Mouse (Mus musculus) urinary bladder, postnatal 14 days (tissue): ENCODE measurements around the gene Wdr75.
A peak's percentile ranks its signal among the peaks of the same experiment; 100 is the strongest.

Experiments used
- DNase-seq: peaks from one replicate; pipeline ENCODE4 v3.0.0; 2021; ENCODE audit warnings: low spot score

The Wdr75 gene

GRCm38 (mm10) chr1:45794969-45795908 is at the start of gene Wdr75:
Wdr75 (plus strand) TSS chr1:45795166.
- peak; percentile 95 for DNase-seq

GRCm38 (mm10) chr1:45755902-45756301 is 39.1 kb upstream of the Wdr75 start:
- DNase-seq = no peak

GRCm38 (mm10) chr1:45756707-45757106 is 38.3 kb upstream of the Wdr75 start:
- no peak for DNase-seq

GRCm38 (mm10) chr1:45758011-45758410 is 37.0 kb upstream of the Wdr75 start:
- DNase-seq = no peak

GRCm38 (mm10) chr1:45760667-45761467 is 34.1 kb upstream of the Wdr75 start:
- no peak for DNase-seq

GRCm38 (mm10) chr1:45761468-45761795 is 33.5 kb upstream of the Wdr75 start:
- no peak for DNase-seq

- DNase-seq = peak; percentile 61
Measured at GRCm38 (mm10) chr1:45765678-45766077, 29.3 kb upstream of the Wdr75 start.

GRCm38 (mm10) chr1:45766123-45766522 is 28.8 kb upstream of the Wdr75 start:
- DNase-seq = peak; percentile 84

GRCm38 (mm10) chr1:45767533-45767932 is 27.4 kb upstream of the Wdr75 start:
- peak; percentile 20 for DNase-seq

- DNase-seq = no peak
Measured at GRCm38 (mm10) chr1:45769321-45769720, 25.6 kb upstream of the Wdr75 start.

- DNase-seq = no peak
Measured at GRCm38 (mm10) chr1:45770051-45770450, 24.9 kb upstream of the Wdr75 start.

- DNase-seq = no peak
Measured at GRCm38 (mm10) chr1:45780606-45781288, 14.2 kb upstream of the Wdr75 start.

GRCm38 (mm10) chr1:45816889-45817288 is 21.9 kb downstream of the Wdr75 start:
- DNase-seq = peak; percentile 20

GRCm38 (mm10) chr1:45818564-45818963 is 23.6 kb downstream of the Wdr75 start:
- DNase-seq = no peak

- DNase-seq = no peak
Measured at GRCm38 (mm10) chr1:45824441-45824840, 29.5 kb downstream of the Wdr75 start.

GRCm38 (mm10) chr1:45825140-45825539 is 30.2 kb downstream of the Wdr75 start:
- peak; percentile 71 for DNase-seq

GRCm38 (mm10) chr1:45825630-45826029 is 30.7 kb downstream of the Wdr75 start:
- no peak for DNase-seq

- no peak for DNase-seq
Measured at GRCm38 (mm10) chr1:45826148-45826547, 31.2 kb downstream of the Wdr75 start.

GRCm38 (mm10) chr1:45826796-45827195 is 31.8 kb downstream of the Wdr75 start:
- DNase-seq = no peak

- no peak for DNase-seq
Measured at GRCm38 (mm10) chr1:45830453-45831206, 35.7 kb downstream of the Wdr75 start.

GRCm38 (mm10) chr1:45835362-45836063 is 40.5 kb downstream of the Wdr75 start:
- peak; percentile 66 for DNase-seq
